Mouse (Mus musculus) intestine, embryonic 14.5 days (tissue): ENCODE measurements around the gene Abcg1. TPM values are rescaled to one million over a fixed set of nuclear protein-coding genes. Genes with fewer than 3 reads are reported as not detected.

Source experiments
- ATAC-seq: fragments of 200-750 bp; cut with Nextera tagmentation; replicated peaks from 2 replicates; pipeline ENCODE4 v1.8.0; 2017; ENCODE audit warnings: low read depth, moderate number of reproducible peaks, moderate TSS enrichment, moderate library complexity; ENCODE audit not compliant: low FRiP score, low TSS enrichment
- DNase-seq: peaks from one replicate; pipeline ENCODE4 v3.0.0-alpha.2; 2018; ENCODE audit warnings: low spot score
- H3K27ac ChIP-seq: fragments of 300-500 bp; sonication (generic); 2 replicates; pipeline ENCODE4 v1.5.1; 2014; ENCODE audit warnings: low read depth, mild to moderate bottlenecking, control low read depth
- H3K27me3 ChIP-seq: fragments of 300-500 bp; sonication (generic); replicated peaks from 2 replicates; pipeline ENCODE4 v1.6.1; 2014; ENCODE audit warnings: low read length, control low read depth; ENCODE audit not compliant: control insufficient read depth, insufficient read depth
- H3K36me3 ChIP-seq: fragments of 300-500 bp; sonication (generic); 2 replicates; pipeline ENCODE4 v1.6.1; 2014; ENCODE audit warnings: low read length, control low read depth; ENCODE audit not compliant: control insufficient read depth, insufficient read depth
- H3K4me1 ChIP-seq: fragments of 300-500 bp; sonication (generic); replicated peaks from 2 replicates; pipeline ENCODE4 v1.6.1; 2014; ENCODE audit warnings: low read length, control low read depth, mixed read lengths; ENCODE audit not compliant: control insufficient read depth, insufficient read depth
- H3K4me2 ChIP-seq: fragments of 300-500 bp; sonication (generic); 2 replicates; pipeline ENCODE4 v1.6.1; 2014; ENCODE audit warnings: low read length
- H3K4me3 ChIP-seq: fragments of 300-500 bp; sonication (generic); 2 replicates; pipeline ENCODE4 v1.5.1; 2014; ENCODE audit warnings: low read depth, low read length, control low read depth, mixed read lengths
- H3K9ac ChIP-seq: fragments of 300-500 bp; sonication (generic); 2 replicates; pipeline ENCODE4 v1.6.1; 2014; ENCODE audit warnings: mild to moderate bottlenecking, low read length
- H3K9me3 ChIP-seq: fragments of 300-500 bp; sonication (generic); 2 replicates; pipeline ENCODE4 v1.6.1; 2016; ENCODE audit warnings: low read length, control low read depth; ENCODE audit not compliant: control insufficient read depth
- WGBS: fragments of 180-500 bp; shearing (Covaris S2); extraction: QIAGEN DNeasy Blood & Tissue Kit; methylation state at CpG from one replicate; pipeline ENCODE4 v1.1.7; 2014; 5-methylcytosine and 5-hydroxymethylcytosine counted together
- polyA plus RNA-seq: library from polyadenylated mRNA; unstranded; fragments of >200 nt; fragmentation: Nextera tagmentation; extraction: Ambion mirVana; gene quantifications from 2 replicates; pipeline ENCODE4 v1.2.1, GENCODE M21; 2014

The Abcg1 gene
- polyA plus RNA-seq, 1 experiment from 2014 or later, result 5.0 TPM

DNA sequence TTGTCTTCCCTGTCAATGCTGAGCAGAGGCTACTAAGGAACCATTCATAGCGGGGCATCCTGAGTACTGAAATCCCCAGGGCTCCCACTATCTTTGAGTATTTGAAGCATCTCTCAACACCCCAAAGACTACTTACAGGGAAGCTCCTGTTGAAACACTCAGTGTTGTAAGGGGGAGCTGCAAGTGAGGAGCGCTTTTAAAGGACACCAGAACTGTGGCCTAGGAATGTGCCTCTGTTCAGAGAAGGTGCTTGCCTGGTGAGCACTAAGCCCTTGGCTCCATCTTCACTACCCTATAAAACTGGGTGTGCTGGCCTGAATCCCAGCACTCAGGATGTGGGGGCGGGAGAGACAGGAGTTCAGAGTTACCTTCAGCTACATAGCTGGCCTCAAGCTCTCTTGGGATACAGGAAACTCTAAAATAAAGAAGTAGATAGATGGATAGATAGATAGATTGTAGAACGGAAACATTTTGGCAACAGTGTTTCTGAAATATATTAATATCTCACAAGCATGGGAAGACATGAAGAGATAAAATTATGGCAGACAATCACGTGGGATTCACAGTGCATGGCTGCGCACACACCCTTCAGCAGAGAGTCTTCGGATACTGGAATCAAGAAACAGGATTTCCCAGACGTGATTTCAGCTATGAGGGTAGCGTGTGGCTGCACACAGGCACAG, 22.7 kb upstream of the Abcg1 start:
- 82% methylated on average over 9 of the region's 9 CpGs for WGBS
- no peak for ATAC-seq
- H3K4me1 ChIP-seq, result no peaks in the 10 kb centered on the region

DNA sequence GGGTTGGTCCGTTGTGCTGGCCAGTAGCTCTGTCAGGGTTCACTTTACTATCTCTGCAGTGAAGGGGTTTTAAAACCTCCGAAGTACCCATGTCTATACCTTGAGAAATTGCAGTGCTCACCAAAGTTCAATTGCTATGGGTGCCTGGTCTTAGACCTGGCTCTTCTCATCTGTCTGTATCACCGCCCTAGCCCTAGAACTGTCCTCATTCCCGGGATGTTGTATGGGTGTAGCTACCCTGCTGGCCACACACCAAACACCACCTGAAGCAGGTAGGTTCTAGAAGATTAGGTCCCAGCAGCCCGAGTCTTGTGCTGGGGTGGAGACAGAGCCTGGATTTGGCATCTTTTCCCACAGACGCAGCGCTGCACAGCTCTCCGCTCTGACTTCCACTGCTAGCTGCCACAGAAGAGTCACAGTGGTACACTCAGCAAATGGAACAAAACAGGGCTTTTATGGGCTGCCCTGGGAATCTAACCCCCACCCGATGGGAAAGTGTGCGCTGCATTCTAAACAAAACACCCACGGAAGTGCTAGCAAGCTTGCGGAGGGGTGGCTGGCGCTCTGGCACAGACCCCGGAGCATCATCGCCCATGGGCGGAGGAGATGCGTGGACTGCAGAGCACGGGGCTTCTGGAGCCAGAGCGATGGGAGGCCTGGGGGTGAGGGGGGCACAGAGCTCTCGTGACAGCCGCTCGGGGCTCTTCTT, 21.2 kb upstream of the Abcg1 start:
- WGBS, result 73% methylated on average over 22 of the region's 22 CpGs

More for the DNA sequence above, 22.7 kb upstream of the Abcg1 start:
- H3K27ac ChIP-seq, result no peak overlapping the region
- H3K9me3 ChIP-seq, result 0 out of 2 replicates have a peak, but pooled peaks cover 2% of the 10 kb centered on the region
- H3K27me3 ChIP-seq, result no peaks in the 10 kb centered on the region
- no peak overlapping the region for H3K4me2 ChIP-seq
- H3K36me3 ChIP-seq, result no peaks in the 10 kb centered on the region
- DNase-seq, result no peak
- no peak overlapping the region for H3K9ac ChIP-seq
- H3K4me3 ChIP-seq, result no peak overlapping the region

DNA sequence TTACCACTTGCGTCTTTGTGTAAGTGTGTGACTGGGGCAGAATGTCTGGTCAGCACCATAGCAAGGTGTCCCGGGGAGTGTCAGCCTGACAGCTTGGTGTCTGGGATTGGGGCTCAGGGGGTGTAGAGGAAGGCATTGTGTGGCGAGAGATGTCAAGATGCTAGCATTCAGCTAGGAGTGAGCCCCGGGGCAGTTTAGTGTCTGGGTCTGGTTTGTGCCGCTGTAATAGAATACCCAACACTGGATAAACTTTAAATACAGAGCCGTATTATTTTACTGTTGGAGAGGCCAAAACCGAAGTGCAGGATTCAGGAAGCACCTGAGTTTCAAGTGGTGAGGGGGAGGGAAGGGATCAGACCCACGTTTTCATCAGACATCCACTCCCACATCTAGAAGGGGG, 20.1 kb upstream of the Abcg1 start:
- no peak overlapping the region for H3K4me2 ChIP-seq
- no peaks in the 10 kb centered on the region for H3K36me3 ChIP-seq
- no peak overlapping the region for H3K9ac ChIP-seq
- no peak overlapping the region for H3K4me3 ChIP-seq
- no peaks in the 10 kb centered on the region for H3K9me3 ChIP-seq
- ATAC-seq (no peak), DNase-seq (no peak)
- no peaks in the 10 kb centered on the region for H3K27me3 ChIP-seq
- no peaks in the 10 kb centered on the region for H3K4me1 ChIP-seq
- no peak overlapping the region for H3K27ac ChIP-seq
- WGBS, result 71% methylated on average over 8 of the region's 8 CpGs

More for the DNA sequence above, 21.2 kb upstream of the Abcg1 start:
- no peak overlapping the region for H3K4me2 ChIP-seq
- no peak for ATAC-seq
- H3K9ac ChIP-seq, result no peak overlapping the region
- no peak overlapping the region for H3K27ac ChIP-seq
- 0 out of 2 replicates have a peak, but pooled peaks cover 2% of the 10 kb centered on the region for H3K9me3 ChIP-seq
- no peaks in the 10 kb centered on the region for H3K36me3 ChIP-seq
- no peak for DNase-seq
- H3K4me3 ChIP-seq, result no peak overlapping the region
- no peaks in the 10 kb centered on the region for H3K27me3 ChIP-seq
- no peaks in the 10 kb centered on the region for H3K4me1 ChIP-seq

DNA sequence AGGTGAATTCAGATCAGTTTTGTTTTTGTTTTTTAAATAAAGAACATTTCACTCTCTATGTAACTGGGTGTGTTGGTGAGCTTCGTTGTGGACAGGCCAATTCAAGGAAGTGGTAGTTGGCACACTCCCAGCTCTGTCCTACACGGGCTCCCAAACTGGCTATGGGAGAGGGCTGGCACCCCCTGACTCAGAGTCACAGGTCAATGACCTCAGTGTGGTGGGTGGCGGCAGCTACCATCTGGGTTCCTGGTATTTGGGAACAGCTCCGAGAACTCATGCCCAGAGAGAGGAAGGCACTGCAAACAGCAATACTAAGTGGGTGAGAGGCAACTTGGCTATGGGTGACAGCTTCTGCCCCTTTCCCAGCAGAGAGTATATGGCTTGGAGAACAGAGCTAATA, 19.1 kb upstream of the Abcg1 start:
- no peak overlapping the region for H3K9ac ChIP-seq
- no peaks in the 10 kb centered on the region for H3K4me1 ChIP-seq
- no peaks in the 10 kb centered on the region for H3K36me3 ChIP-seq
- no peak overlapping the region for H3K4me3 ChIP-seq
- H3K4me2 ChIP-seq, result no peak overlapping the region
- DNase-seq (no peak), ATAC-seq (no peak)
- H3K27me3 ChIP-seq, result no peaks in the 10 kb centered on the region
- H3K27ac ChIP-seq, result no peak overlapping the region
- WGBS, result 73% methylated on average over 4 of the region's 4 CpGs
- H3K9me3 ChIP-seq, result no peaks in the 10 kb centered on the region

DNA sequence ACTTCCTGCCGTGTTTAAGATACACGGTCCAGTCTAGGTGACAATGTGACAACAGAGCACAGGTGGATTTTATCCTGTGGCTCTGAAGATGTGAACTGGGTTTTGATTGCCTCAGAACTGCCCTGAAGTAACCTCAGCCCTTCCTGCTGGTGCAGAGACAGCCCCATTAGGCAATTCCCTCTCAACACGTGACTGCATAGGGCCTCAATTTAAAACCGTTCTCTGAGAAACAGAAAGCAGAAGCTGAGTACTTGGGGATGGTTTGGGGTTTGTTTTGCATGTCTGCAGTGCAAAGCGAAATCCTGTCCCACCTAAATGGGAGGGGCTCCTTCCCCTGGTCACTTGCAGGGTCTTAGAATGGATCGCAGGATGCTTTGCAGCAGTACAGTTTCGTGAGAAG, 17.8 kb upstream of the Abcg1 start:
- ATAC-seq (no peak), DNase-seq (no peak)
- Histone ChIP-seq H3K4me3 (no peak overlapping the region), H3K27ac (no peak overlapping the region), H3K27me3 (no peaks in the 10 kb centered on the region), H3K9me3 (no peaks in the 10 kb centered on the region), H3K9ac (no peak overlapping the region), H3K4me2 (no peak overlapping the region), H3K36me3 (no peaks in the 10 kb centered on the region), H3K4me1 (no peaks in the 10 kb centered on the region)
- WGBS, result 54% methylated on average over 7 of the region's 7 CpGs

DNA sequence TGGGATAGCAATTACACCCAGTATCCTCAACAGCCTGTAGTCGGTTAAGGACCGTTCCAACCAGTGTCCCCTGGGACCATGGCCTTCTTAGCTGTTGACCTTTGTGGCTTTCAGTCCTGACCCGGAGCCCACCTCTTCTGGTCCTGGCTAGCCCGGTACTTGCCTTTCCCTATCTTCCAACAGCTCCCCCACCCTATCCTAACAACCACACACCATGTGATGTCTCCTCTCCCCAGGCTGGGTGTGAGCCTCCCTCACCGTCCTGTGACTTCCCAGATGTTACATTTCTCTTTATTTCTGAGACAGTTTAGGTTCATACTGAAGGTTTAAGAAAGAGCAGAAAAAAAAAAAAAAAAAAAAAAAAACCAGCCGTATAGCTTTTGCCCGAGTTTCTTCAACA, 17.1 kb upstream of the Abcg1 start:
- H3K4me3 ChIP-seq, result no peak overlapping the region
- 70% methylated on average over 7 of the region's 7 CpGs for WGBS
- no peaks in the 10 kb centered on the region for H3K27me3 ChIP-seq
- DNase-seq, result no peak
- ATAC-seq, result no peak
- H3K9me3 ChIP-seq, result no peaks in the 10 kb centered on the region
- no peaks in the 10 kb centered on the region for H3K4me1 ChIP-seq
- no peak overlapping the region for H3K9ac ChIP-seq
- H3K4me2 ChIP-seq, result no peak overlapping the region
- H3K36me3 ChIP-seq, result no peaks in the 10 kb centered on the region
- H3K27ac ChIP-seq, result no peak overlapping the region

DNA sequence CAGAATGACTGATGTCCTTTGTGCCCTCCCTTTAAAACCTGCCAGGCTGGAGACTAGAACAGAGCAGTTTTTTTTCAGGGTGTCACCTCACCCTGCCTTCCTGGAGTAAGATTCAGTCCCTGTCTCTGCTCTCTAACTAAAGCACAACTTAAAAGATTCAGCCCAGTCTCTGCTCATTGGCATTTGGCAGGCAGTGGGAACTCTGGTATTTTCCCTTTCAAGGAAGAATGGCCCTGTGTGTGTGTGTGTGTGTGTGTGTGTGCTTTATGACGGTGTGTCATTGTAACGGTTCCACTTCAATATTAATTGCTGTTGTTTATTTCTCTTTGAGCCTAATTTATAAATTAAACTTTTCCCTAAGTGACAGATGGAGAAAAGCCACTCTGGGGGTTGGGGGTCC, 14.7 kb upstream of the Abcg1 start:
- Histone ChIP-seq H3K4me3 (no peak overlapping the region), H3K36me3 (no peaks in the 10 kb centered on the region), H3K4me2 (no peak overlapping the region), H3K4me1 (no peaks in the 10 kb centered on the region), H3K9ac (no peak overlapping the region), H3K9me3 (no peaks in the 10 kb centered on the region), H3K27ac (no peak overlapping the region), H3K27me3 (no peaks in the 10 kb centered on the region)
- ATAC-seq, result no peak
- 59% methylated on average over 2 of the region's 2 CpGs for WGBS
- no peak for DNase-seq

DNA sequence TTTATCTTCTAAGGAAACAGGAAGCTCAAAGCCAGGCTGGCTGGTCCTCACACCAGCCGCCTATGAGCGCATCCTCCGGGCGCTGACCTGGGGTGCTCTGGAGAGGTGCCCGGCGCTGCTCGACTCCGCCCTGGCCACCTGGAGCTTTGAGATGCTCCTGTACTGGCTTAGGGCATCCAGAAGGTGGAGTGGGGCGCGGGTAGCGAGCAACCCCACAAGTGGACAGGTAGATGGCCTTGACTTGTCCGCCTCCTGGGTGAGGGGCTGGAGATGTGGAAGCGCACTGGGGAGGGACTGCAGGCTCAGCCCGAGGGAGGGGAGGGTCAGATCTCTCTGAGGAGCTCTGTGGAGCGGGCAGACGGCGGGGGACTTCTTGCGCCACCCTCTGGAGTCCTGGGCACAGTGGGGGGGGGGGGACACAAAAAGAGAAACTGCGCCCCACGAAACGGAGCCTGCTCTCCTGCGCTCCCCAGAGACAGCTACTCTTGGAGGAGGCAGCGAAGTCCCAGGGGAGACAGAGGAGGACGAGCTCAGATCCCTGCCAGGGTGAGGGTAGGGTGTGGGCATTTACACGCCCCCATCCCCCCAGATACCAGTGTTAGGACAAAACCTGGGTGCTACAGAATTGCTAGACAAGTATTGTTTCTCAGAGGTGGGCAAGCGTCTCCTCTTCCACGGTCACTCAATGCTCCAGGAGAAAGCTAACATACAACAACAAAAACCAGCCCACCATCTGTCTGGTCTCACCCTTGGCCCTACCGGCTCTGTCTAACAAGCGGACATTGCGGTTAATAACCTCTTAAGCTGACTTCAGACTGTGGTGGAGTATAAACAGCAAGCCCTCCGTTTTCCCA, 643 bp downstream of the Abcg1 start:
- peak overlapping the region; percentile 32 for H3K9ac ChIP-seq
- H3K4me3 ChIP-seq, result peak overlapping the region; percentile 48
- DNase-seq (no peak), ATAC-seq (0 out of 2 replicates have a peak, but pooled peaks have one; percentile 21)
- 0 out of 2 replicates have a peak, but pooled peaks cover 3% of the 10 kb centered on the region for H3K9me3 ChIP-seq
- 3% methylated on average over 28 of the region's 31 CpGs for WGBS
- no peak overlapping the region for H3K27ac ChIP-seq
- peak overlapping the region; percentile 79 for H3K4me2 ChIP-seq
- peaks cover 31% of the 10 kb centered on the region for H3K27me3 ChIP-seq
- H3K4me1 ChIP-seq, result peaks cover 12% of the 10 kb centered on the region
- no peaks in the 10 kb centered on the region for H3K36me3 ChIP-seq
